Mouse (Mus musculus) testis, postnatal 14 days (tissue): Measurements from ENCODE around the gene Dera.

Experiments used
- DNase-seq: peaks from one replicate; pipeline ENCODE4 v3.0.0; 2021; ENCODE audit warnings: low spot score

Dera gene

DNA sequence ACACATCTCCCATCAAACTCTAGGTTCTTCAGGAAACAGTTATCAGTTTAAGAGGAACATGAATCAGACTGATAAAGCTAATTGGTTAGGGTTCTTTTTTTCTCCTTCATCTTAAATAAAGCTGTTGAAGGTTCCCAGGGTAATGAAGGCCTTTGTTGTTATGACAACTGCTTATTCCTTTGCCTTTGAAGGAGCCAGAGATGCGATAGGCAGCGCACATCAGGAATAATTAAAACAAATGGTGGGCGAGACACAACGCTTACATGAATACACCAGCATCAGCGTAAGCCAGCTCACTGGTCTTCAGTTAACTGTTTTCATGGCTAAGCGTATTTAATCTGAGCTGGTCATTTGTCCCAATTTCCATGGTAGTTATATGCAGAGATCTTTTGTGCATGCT is 132.9 kb downstream of the Dera start:
- no peak for DNase-seq

DNA sequence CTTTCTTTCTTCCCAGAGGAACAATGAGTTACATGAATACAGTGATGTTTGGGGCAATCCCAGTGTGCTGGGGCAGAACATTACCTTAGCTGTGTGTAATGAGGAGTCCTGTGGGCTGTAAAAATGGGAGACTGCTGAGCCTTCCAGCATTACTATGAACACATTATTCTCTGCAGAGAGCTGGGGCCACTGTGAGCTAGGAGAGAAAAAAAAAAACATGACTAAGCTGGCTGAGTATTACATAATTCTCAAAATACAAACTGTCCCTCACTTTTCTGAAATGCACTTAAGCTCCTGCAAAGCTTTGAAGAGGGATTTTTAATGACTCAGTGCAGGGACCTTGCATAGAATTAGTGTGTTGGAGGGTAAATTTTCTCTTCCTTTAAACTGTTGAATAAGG is 143.3 kb downstream of the Dera start:
- no peak for DNase-seq

DNA sequence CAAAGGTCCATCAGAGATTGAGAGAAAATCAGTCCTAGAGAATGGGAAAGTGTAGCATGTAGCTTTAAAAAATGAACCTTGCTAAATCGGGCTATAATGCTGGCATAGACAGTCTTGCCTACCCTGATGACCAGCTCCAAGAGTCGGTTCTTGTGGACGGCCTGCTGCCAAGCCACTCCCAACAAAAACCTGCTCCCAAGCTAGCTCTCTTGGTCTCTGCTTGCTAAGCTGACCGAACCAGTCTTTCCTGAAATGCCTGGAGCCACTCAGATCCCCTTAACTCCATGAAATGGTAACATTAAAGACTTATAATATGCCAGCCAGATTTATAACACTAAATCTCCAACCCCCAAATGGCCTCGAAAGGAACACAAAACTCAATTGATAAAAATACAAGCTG is 146.9 kb downstream of the Dera start:
- no peak for DNase-seq
